Mouse (Mus musculus): ENCODE data around the gene Lbx1.

- no peak for TF ChIP-seq CTCF (IDR thresholded peaks at IDR 0.05; ENCODE audit: control insufficient read depth, insufficient read depth, insufficient replicate concordance, low read depth, low read length)
- no peak for TF ChIP-seq POLR2A (IDR thresholded peaks at IDR 0.05; ENCODE audit: control insufficient read depth, low read depth, low read length)
Measured at GRCm38 (mm10) chr19:45243264-45243602, 7.6 kb upstream of the Lbx1 start.
